Mouse (Mus musculus): ENCODE measurements at regions not wholly inside any gene's neighbourhood (a gene's known extent, or its start where the extent isn't known, plus 50 kb on each side); places are given as distances from the start of the nearest gene placed in this dataset.

- Histone ChIP-seq H3K4me1 (replicated peaks) (no peaks in the 10 kb centered on the region), H3K4me2 (replicated peaks) (no peak overlapping the region), H3K36me3 (no peaks in the 10 kb centered on the region), H3K9ac (replicated peaks) (no peak overlapping the region), H3K27me3 (no peaks in the 10 kb centered on the region), H3K4me3 (replicated peaks) (no peak overlapping the region), H3K9me3 (peaks cover 3% of the 10 kb centered on the region; the same call in 1 of the 2 replicates), H3K27ac (no peak overlapping the region)
- WGBS = 90% methylated on average over 6 of the region's 6 CpGs
- ATAC-seq = no peak
These were observed 203.6 kb upstream of the Cxcr4 start for GRCm38 (mm10) chr1:128795654-128796053.

GRCm38 (mm10) chr1:128790881-128791280, 198.8 kb upstream of the Cxcr4 start:
- no peak for ATAC-seq
- Histone ChIP-seq H3K27me3 (no peaks in the 10 kb centered on the region), H3K4me1 (replicated peaks) (peaks cover 6% of the 10 kb centered on the region; the same call in 1 of the 2 replicates), H3K9me3 (0 out of 2 replicates have a peak, but pooled peaks cover under 1% of the 10 kb centered on the region), H3K36me3 (no peaks in the 10 kb centered on the region), H3K4me2 (replicated peaks) (no peak overlapping the region), H3K27ac (no peak overlapping the region), H3K4me3 (replicated peaks) (no peak overlapping the region), H3K9ac (replicated peaks) (no peak overlapping the region)
- 95% methylated on average over 6 of the region's 6 CpGs for WGBS

- no peaks in the 10 kb centered on the region for H3K36me3 ChIP-seq
- no peak overlapping the region for H3K4me2 ChIP-seq (replicated peaks)
- no peak overlapping the region for H3K27ac ChIP-seq
- WGBS = 47% methylated on average over 3 of the region's 3 CpGs
- peaks cover 6% of the 10 kb centered on the region; the same call in 1 of the 2 replicates for H3K4me1 ChIP-seq (replicated peaks)
- no peak overlapping the region for H3K9ac ChIP-seq (replicated peaks)
- no peaks in the 10 kb centered on the region for H3K27me3 ChIP-seq
- no peak for ATAC-seq
- H3K4me3 ChIP-seq (replicated peaks) = no peak overlapping the region
- no peaks in the 10 kb centered on the region for H3K9me3 ChIP-seq
These were observed 197.7 kb upstream of the Cxcr4 start for GRCm38 (mm10) chr1:128789567-128790335.

- H3K4me2 ChIP-seq (replicated peaks) = no peak overlapping the region
- ATAC-seq = no peak
- no peak overlapping the region for H3K4me3 ChIP-seq (replicated peaks)
- H3K4me1 ChIP-seq (replicated peaks) = peaks cover 6% of the 10 kb centered on the region; the same call in 1 of the 2 replicates
- H3K9ac ChIP-seq (replicated peaks) = no peak overlapping the region
- no peaks in the 10 kb centered on the region for H3K36me3 ChIP-seq
- no peaks in the 10 kb centered on the region for H3K9me3 ChIP-seq
- no peak overlapping the region for H3K27ac ChIP-seq
- 49% methylated on average over 6 of the region's 6 CpGs for WGBS
- H3K27me3 ChIP-seq = no peaks in the 10 kb centered on the region
These were observed 196.1 kb upstream of the Cxcr4 start for GRCm38 (mm10) chr1:128788227-128788626.

- Histone ChIP-seq H3K4me2 (replicated peaks) (no peak overlapping the region), H3K27ac (no peak overlapping the region), H3K4me3 (replicated peaks) (no peak overlapping the region), H3K9me3 (no peaks in the 10 kb centered on the region), H3K27me3 (no peaks in the 10 kb centered on the region), H3K36me3 (no peaks in the 10 kb centered on the region), H3K4me1 (replicated peaks) (peaks cover 6% of the 10 kb centered on the region; the same call in 1 of the 2 replicates), H3K9ac (replicated peaks) (no peak overlapping the region)
- ATAC-seq = no peak
- WGBS = 90% methylated on average over 14 of the region's 14 CpGs
These were observed 195.0 kb upstream of the Cxcr4 start for GRCm38 (mm10) chr1:128786941-128787569.

- H3K27ac ChIP-seq = no peak overlapping the region
- ATAC-seq = no peak
- H3K9ac ChIP-seq (replicated peaks) = no peak overlapping the region
- no peaks in the 10 kb centered on the region for H3K36me3 ChIP-seq
- WGBS = 91% methylated on average over 2 of the region's 2 CpGs
- H3K4me1 ChIP-seq (replicated peaks) = no peaks in the 10 kb centered on the region
- H3K9me3 ChIP-seq = no peaks in the 10 kb centered on the region
- H3K4me2 ChIP-seq (replicated peaks) = no peak overlapping the region
- H3K4me3 ChIP-seq (replicated peaks) = no peak overlapping the region
- no peaks in the 10 kb centered on the region for H3K27me3 ChIP-seq
These were observed 190.2 kb upstream of the Cxcr4 start for GRCm38 (mm10) chr1:128782286-128782685.

GRCm38 (mm10) chr1:128781871-128782270, 189.8 kb upstream of the Cxcr4 start:
- no peak overlapping the region for H3K9ac ChIP-seq (replicated peaks)
- no peak for ATAC-seq
- no peak overlapping the region for H3K4me3 ChIP-seq (replicated peaks)
- H3K36me3 ChIP-seq = no peaks in the 10 kb centered on the region
- no peak overlapping the region for H3K27ac ChIP-seq
- 85% methylated on average over 7 of the region's 7 CpGs for WGBS
- H3K9me3 ChIP-seq = no peaks in the 10 kb centered on the region
- no peaks in the 10 kb centered on the region for H3K4me1 ChIP-seq (replicated peaks)
- no peak overlapping the region for H3K4me2 ChIP-seq (replicated peaks)
- no peaks in the 10 kb centered on the region for H3K27me3 ChIP-seq

GRCm38 (mm10) chr1:128781311-128781710, 189.2 kb upstream of the Cxcr4 start:
- ATAC-seq = no peak
- H3K9me3 ChIP-seq = no peaks in the 10 kb centered on the region
- 93% methylated on average over 4 of the region's 4 CpGs for WGBS
- no peak overlapping the region for H3K4me2 ChIP-seq (replicated peaks)
- H3K27me3 ChIP-seq = no peaks in the 10 kb centered on the region
- H3K4me1 ChIP-seq (replicated peaks) = no peaks in the 10 kb centered on the region
- no peak overlapping the region for H3K9ac ChIP-seq (replicated peaks)
- no peak overlapping the region for H3K4me3 ChIP-seq (replicated peaks)
- no peaks in the 10 kb centered on the region for H3K36me3 ChIP-seq
- no peak overlapping the region for H3K27ac ChIP-seq

GRCm38 (mm10) chr1:128779586-128780158, 187.6 kb upstream of the Cxcr4 start:
- WGBS = 85% methylated on average over 5 of the region's 5 CpGs

GRCm38 (mm10) chr1:128772440-128772839, 180.3 kb upstream of the Cxcr4 start:
- Histone ChIP-seq H3K27me3 (no peaks in the 10 kb centered on the region), H3K36me3 (no peaks in the 10 kb centered on the region), H3K27ac (no peak overlapping the region), H3K4me1 (replicated peaks) (no peaks in the 10 kb centered on the region), H3K9me3 (no peaks in the 10 kb centered on the region), H3K9ac (replicated peaks) (no peak overlapping the region), H3K4me2 (replicated peaks) (no peak overlapping the region), H3K4me3 (replicated peaks) (no peak overlapping the region)
- no peak for ATAC-seq
- WGBS = 91% methylated on average over 3 of the region's 3 CpGs

More at GRCm38 (mm10) chr1:128779586-128780158, 187.6 kb upstream of the Cxcr4 start:
- no peaks in the 10 kb centered on the region for H3K36me3 ChIP-seq
- no peak for ATAC-seq
- H3K4me1 ChIP-seq (replicated peaks) = no peaks in the 10 kb centered on the region
- H3K27me3 ChIP-seq = no peaks in the 10 kb centered on the region
- no peak overlapping the region for H3K4me3 ChIP-seq (replicated peaks)
- H3K9me3 ChIP-seq = no peaks in the 10 kb centered on the region
- H3K9ac ChIP-seq (replicated peaks) = no peak overlapping the region
- no peak overlapping the region for H3K4me2 ChIP-seq (replicated peaks)
- H3K27ac ChIP-seq = no peak overlapping the region

- Histone ChIP-seq H3K27ac (no peak overlapping the region), H3K36me3 (no peaks in the 10 kb centered on the region), H3K4me3 (replicated peaks) (no peak overlapping the region), H3K27me3 (no peaks in the 10 kb centered on the region), H3K9ac (replicated peaks) (no peak overlapping the region), H3K4me1 (replicated peaks) (no peaks in the 10 kb centered on the region), H3K4me2 (replicated peaks) (no peak overlapping the region), H3K9me3 (no peaks in the 10 kb centered on the region)
- ATAC-seq = no peak
- 91% methylated on average over 5 of the region's 5 CpGs for WGBS
These were observed 178.7 kb upstream of the Cxcr4 start for GRCm38 (mm10) chr1:128770786-128771185.

GRCm38 (mm10) chr1:128767991-128768390, 175.9 kb upstream of the Cxcr4 start:
- Histone ChIP-seq H3K36me3 (no peaks in the 10 kb centered on the region), H3K9ac (replicated peaks) (no peak overlapping the region), H3K27me3 (no peaks in the 10 kb centered on the region), H3K4me2 (replicated peaks) (no peak overlapping the region), H3K4me3 (replicated peaks) (no peak overlapping the region), H3K9me3 (no peaks in the 10 kb centered on the region), H3K27ac (no peak overlapping the region), H3K4me1 (replicated peaks) (no peaks in the 10 kb centered on the region)
- 94% methylated on average over 6 of the region's 6 CpGs for WGBS
- no peak for ATAC-seq
